Mouse (Mus musculus) neutrophil, adult 65 days (primary cell): ENCODE results near the gene Nadk2. TPM values are rescaled to one million over a fixed set of nuclear protein-coding genes. Genes with fewer than 3 reads are reported as not detected.

Source experiments
- total RNA-seq: library from RNA; stranded (reverse); gene quantifications from 2 replicates; pipeline ENCODE4 v1.2.4, GENCODE M21; 2023

Nadk2 gene
- total RNA-seq: 22.7 and 23.0 TPM in 2 replicates

GRCm38 (mm10) chr15:9070912-9071555 lies at the start of gene Nadk2:
Gene Nadk2 (plus strand): TSS chr15:9071260.

DNA sequence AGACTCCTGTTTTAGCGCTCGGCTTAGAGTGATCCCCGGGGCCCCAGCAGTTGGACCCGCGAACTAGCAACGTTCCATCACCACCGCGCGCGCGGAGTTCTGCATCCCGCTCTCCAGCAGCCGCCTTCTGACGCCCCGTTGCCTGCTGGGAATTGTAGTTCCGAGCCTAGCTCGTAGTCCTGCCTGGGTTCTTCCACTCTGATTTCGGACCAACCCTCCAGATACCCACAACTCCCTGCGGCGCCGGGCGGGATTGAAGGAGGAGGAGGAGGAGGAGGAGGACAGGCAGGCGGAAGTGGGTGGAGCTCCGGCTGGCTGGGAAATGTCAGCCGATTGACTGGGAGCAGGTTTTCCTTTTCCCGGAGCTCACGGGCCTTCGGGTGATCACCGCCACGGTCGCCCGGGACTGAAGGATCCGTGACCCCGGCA lies 69.2 kb downstream of the Nadk2 start, which contains the start of gene Lmbrd2:
Lmbrd2 (plus strand) TSS at position 299 of the 429 bp plus-strand sequence.

GRCm38 (mm10) chr15:9155325-9155724 lies 84.3 kb downstream of the Nadk2 start, which contains the start of gene Skp2:
Gene Skp2 (minus strand): TSS chr15:9155425.

Other genes with a start within 250 kb of the Nadk2 start
- gene Ranbp3l, start 103.3 kb upstream of the Nadk2 start, total RNA-seq: not detected in 2 replicates
- gene Lmbrd2, start 69.3 kb downstream of the Nadk2 start, total RNA-seq: 7.0 and 9.3 TPM in 2 replicates
- 4.1 and 6.4 TPM in 2 replicates for gene Skp2, start 84.2 kb downstream of the Nadk2 start, total RNA-seq
- gene Ugt3a1, start 205.6 kb downstream of the Nadk2 start, total RNA-seq: not detected in 2 replicates